Mouse (Mus musculus) hindbrain, embryonic 12.5 days (tissue): ENCODE results near the gene Adgrd1. TPM values are rescaled to one million over a fixed set of nuclear protein-coding genes. Genes with fewer than 3 reads are reported as not detected.

Source experiments
- ATAC-seq: fragments of 200-750 bp; cut with Nextera tagmentation; 2 replicates; pipeline ENCODE4 v1.8.0; 2017; ENCODE audit warnings: moderate TSS enrichment; ENCODE audit not compliant: low FRiP score
- H3K27ac ChIP-seq: fragments of 300-500 bp; sonication (generic); 2 replicates; pipeline ENCODE4 v1.5.1; 2016; ENCODE audit warnings: mild to moderate bottlenecking
- H3K27me3 ChIP-seq: fragments of 300-500 bp; sonication (generic); 2 replicates; pipeline ENCODE4 v1.6.1; 2016; ENCODE audit warnings: mild to moderate bottlenecking
- H3K36me3 ChIP-seq: fragments of 300-500 bp; sonication (generic); 2 replicates; pipeline ENCODE4 v1.6.1; 2016; ENCODE audit warnings: mild to moderate bottlenecking
- H3K4me1 ChIP-seq: fragments of 300-500 bp; sonication (generic); 2 replicates; pipeline ENCODE4 v1.6.1; 2016
- H3K4me2 ChIP-seq: fragments of 300-500 bp; sonication (generic); replicated peaks from 2 replicates; pipeline ENCODE4 v1.6.1; 2016; ENCODE audit warnings: mild to moderate bottlenecking
- H3K4me3 ChIP-seq: fragments of 300-500 bp; sonication (generic); 2 replicates; pipeline ENCODE4 v1.5.1; 2016; ENCODE audit warnings: mild to moderate bottlenecking
- H3K9ac ChIP-seq: fragments of 300-500 bp; sonication (generic); 2 replicates; pipeline ENCODE4 v1.6.1; 2016; ENCODE audit warnings: mild to moderate bottlenecking, moderate library complexity
- H3K9me3 ChIP-seq: fragments of 300-500 bp; sonication (generic); replicated peaks from 2 replicates; pipeline ENCODE4 v1.6.1; 2016; ENCODE audit warnings: mild to moderate bottlenecking
- WGBS: fragments of 180-500 bp; shearing (Covaris S2); methylation state at CpG from one replicate; pipeline ENCODE4 v1.1.7; 2016; 5-methylcytosine and 5-hydroxymethylcytosine counted together
- polyA plus RNA-seq: library from polyadenylated mRNA; unstranded; fragments of >200 nt; fragmentation: Nextera tagmentation; extraction: Ambion mirVana; gene quantifications from 2 replicates; pipeline ENCODE4 v1.2.1, GENCODE M21; 2016

Gene Adgrd1
- polyA plus RNA-seq, 1 experiment from 2014 or later: 0.09 TPM

DNA sequence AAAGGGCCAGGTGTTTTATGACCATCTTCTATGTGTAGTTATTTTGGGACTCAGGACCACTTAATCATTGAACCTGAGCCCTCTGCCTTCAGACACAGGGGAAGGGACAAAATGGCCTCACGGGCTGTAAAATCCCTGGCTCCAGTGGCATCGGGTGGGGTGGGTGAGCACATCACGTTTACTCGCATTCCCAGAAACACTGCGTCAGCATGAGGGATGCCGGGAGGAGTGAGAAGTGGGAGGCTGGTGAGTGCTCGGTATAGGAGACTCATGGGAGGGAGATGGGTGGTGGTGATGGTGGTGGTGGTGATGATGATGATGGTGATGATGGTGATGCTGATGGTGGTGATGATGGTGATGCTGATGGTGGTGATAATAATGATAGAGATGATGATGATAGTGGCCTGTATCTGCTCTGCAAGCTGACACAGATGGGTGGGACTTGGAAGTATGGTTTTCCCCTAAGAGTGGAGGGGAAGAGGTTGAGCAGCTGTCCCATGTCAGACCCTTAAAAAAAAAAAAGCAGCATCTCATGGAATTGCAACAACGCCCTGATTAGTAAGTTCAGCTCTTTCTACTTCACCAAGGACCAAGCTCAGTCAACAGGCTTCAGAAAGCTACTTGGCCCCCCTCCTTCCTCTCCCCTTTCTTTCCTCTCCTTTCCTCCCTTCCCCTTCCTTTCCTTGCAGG is 29.9 kb upstream of the Adgrd1 start:
- Histone ChIP-seq H3K4me2 (no peak overlapping the region), H3K9ac (no peak overlapping the region), H3K4me3 (no peak overlapping the region), H3K4me1 (peaks cover 11% of the 10 kb centered on the region), H3K9me3 (no peaks in the 10 kb centered on the region), H3K27ac (no peak overlapping the region), H3K36me3 (no peaks in the 10 kb centered on the region), H3K27me3 (peaks cover 5% of the 10 kb centered on the region; the same call in 1 of the 2 replicates)
- ATAC-seq: no peak
- WGBS: 89% methylated on average over 8 of the region's 8 CpGs

DNA sequence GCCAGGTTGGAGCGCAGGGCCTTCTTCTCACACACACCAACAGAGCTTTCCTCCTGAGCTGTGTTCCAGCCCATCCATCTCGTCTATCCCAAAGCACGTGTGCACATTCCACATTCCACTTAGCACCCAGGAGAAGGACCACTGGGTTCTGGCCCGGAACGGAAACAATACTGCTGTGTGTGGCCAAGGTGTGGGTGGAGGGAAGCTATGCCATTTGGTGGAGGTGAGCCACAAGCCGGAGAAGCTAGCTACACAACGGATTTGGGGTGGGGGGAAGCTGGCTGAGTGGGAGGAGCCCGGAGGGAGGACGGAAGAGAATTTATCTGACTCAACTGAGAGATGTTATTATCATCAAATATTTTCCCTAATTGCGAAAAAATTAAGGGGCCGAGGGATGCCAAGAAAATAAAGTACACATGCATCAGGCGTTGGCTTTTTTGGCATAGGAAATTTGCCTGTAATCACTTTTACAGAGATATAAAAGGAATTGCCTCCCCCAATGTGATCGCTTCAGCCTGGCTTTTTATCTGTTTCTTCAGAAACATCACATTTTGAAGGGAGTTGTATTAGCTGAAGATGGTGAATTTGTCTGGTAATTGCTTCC is 29.2 kb upstream of the Adgrd1 start:
- Histone ChIP-seq H3K4me3 (no peak overlapping the region), H3K4me2 (no peak overlapping the region), H3K9ac (no peak overlapping the region), H3K4me1 (peaks cover 13% of the 10 kb centered on the region), H3K36me3 (no peaks in the 10 kb centered on the region), H3K27ac (no peak overlapping the region), H3K9me3 (no peaks in the 10 kb centered on the region), H3K27me3 (peaks cover 5% of the 10 kb centered on the region; the same call in 1 of the 2 replicates)
- WGBS: 83% methylated on average over 13 of the region's 13 CpGs
- ATAC-seq: no peak

DNA sequence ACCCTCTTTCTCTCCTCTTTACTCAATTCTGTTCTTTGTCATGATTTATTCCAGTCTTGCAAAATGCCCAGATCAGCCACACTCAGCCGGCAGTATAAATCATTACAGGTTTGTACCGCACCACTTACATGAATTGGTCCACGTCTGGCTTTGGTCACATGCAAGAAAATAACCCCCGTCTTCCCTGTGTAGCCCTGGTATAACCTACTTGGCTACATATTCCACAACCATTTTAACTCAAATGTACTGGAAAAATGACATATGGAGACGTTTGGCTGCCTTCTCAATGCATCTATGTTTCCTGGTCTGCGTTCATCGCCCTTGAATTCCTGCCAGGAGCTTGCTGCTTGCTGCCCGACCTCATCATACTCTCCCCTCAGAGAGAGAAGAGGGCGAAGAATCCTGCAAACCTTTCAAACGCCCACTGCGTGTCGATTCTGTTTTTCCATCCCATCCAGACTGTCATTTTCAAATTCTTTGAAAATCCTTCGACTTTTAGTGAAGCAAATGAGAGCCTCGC is 24.7 kb upstream of the Adgrd1 start:
- ATAC-seq: no peak
- Histone ChIP-seq H3K36me3 (no peaks in the 10 kb centered on the region), H3K4me2 (no peak overlapping the region), H3K27me3 (no peaks in the 10 kb centered on the region), H3K9ac (no peak overlapping the region), H3K4me1 (peaks cover 8% of the 10 kb centered on the region; the same call in 1 of the 2 replicates), H3K27ac (no peak overlapping the region), H3K4me3 (no peak overlapping the region), H3K9me3 (no peaks in the 10 kb centered on the region)
- WGBS: 73% methylated on average over 14 of the region's 14 CpGs

DNA sequence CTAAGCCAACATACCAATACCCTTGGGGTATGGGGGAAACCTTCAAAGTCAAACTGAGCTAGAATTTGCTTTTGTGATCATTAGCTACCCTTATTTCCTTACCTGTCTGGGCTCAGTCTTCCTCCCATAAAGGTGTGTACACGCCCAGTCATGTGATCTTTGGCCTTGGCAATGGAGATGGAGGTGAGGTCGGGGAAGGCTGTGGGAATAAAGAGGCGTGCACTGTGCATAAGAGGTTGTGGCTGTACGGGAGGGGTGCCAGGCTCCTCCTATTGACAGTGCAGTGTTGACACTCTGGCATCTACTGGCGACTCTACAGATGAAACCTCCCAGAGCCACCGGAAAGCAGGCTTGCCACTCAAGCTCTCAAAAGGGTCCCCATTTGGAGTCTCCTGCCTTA is 23.1 kb upstream of the Adgrd1 start:
- no peak overlapping the region for H3K9ac ChIP-seq
- no peaks in the 10 kb centered on the region for H3K9me3 ChIP-seq
- no peak overlapping the region for H3K27ac ChIP-seq
- H3K36me3 ChIP-seq: no peaks in the 10 kb centered on the region
- peaks cover 8% of the 10 kb centered on the region; the same call in 1 of the 2 replicates for H3K4me1 ChIP-seq
- H3K27me3 ChIP-seq: no peaks in the 10 kb centered on the region
- H3K4me3 ChIP-seq: no peak overlapping the region
- WGBS: 80% methylated on average over 6 of the region's 6 CpGs
- no peak overlapping the region for H3K4me2 ChIP-seq
- no peak for ATAC-seq

DNA sequence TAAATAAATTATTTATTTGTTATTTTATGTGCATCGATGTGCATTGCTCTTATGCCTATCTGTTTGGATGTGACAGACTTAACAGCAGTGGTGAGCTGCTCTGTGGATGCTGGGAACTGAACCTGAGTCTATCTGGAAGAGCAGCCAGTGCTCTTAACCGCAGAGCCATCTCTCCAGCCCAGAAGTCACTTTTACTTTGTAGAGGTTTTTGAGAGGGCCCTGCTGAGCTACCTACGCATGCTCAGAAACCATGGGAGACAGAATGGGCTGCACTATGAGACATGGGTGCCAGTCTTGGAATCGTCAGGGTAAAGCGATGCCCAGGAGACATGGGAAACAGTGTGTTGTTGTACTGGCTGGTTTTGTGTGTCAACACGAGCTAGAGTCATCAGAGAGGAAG is 20.5 kb upstream of the Adgrd1 start:
- Histone ChIP-seq H3K27me3 (no peaks in the 10 kb centered on the region), H3K4me3 (no peak overlapping the region), H3K36me3 (no peaks in the 10 kb centered on the region), H3K9ac (no peak overlapping the region), H3K4me2 (no peak overlapping the region), H3K27ac (no peak overlapping the region), H3K9me3 (no peaks in the 10 kb centered on the region), H3K4me1 (0 out of 2 replicates have a peak, but pooled peaks cover 3% of the 10 kb centered on the region)
- 88% methylated on average over 6 of the region's 6 CpGs for WGBS
- no peak for ATAC-seq

DNA sequence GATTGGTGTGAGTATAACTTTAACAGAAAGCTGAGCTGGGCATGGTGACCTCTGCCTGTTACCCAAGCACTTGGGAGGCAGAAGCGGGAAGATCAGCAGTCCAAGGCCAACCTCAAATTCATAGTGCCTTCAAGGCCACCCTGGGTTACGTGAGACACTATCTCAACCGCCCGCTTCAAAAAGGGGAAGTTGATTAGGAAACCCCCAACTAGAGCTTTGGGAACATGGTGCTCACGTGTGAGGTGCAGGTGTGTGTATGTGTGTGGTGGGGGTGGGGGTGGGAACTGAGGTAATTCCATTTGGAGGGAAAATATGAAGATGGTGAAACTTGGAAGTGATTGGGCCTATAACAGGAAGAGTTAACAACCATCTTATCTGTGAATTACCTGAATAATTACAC is 19.3 kb upstream of the Adgrd1 start:
- no peaks in the 10 kb centered on the region for H3K9me3 ChIP-seq
- no peak overlapping the region for H3K27ac ChIP-seq
- no peak overlapping the region for H3K9ac ChIP-seq
- H3K4me2 ChIP-seq: no peak overlapping the region
- no peak for ATAC-seq
- no peaks in the 10 kb centered on the region for H3K36me3 ChIP-seq
- WGBS: 91% methylated on average over 5 of the region's 5 CpGs
- H3K4me3 ChIP-seq: no peak overlapping the region
- H3K4me1 ChIP-seq: 0 out of 2 replicates have a peak, but pooled peaks cover 2% of the 10 kb centered on the region
- H3K27me3 ChIP-seq: no peaks in the 10 kb centered on the region

DNA sequence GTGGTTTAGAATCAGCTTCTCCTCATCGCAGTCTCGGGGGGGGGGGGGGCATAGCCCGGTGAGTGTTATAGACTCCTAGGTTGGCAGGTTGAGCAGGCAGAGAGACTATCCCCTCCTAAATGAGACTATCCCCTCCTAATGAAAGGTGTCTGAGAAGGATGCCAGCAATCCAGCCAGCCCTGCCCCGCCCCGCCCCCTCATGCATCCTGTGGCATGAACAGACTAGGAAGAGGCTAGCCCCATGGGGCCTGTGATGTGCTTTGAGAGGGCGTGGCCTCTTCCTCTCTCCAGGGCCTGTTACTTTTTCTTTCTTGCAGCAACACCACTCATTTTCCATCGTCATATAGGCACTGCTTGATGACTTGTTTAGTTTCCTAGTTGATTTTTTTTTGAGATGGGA is 15.0 kb upstream of the Adgrd1 start:
- H3K36me3 ChIP-seq: no peaks in the 10 kb centered on the region
- no peak overlapping the region for H3K9ac ChIP-seq
- no peaks in the 10 kb centered on the region for H3K9me3 ChIP-seq
- no peak for ATAC-seq
- H3K27ac ChIP-seq: no peak overlapping the region
- H3K4me1 ChIP-seq: no peaks in the 10 kb centered on the region
- H3K4me2 ChIP-seq: no peak overlapping the region
- H3K27me3 ChIP-seq: no peaks in the 10 kb centered on the region
- H3K4me3 ChIP-seq: no peak overlapping the region
- 83% methylated on average over 7 of the region's 7 CpGs for WGBS

DNA sequence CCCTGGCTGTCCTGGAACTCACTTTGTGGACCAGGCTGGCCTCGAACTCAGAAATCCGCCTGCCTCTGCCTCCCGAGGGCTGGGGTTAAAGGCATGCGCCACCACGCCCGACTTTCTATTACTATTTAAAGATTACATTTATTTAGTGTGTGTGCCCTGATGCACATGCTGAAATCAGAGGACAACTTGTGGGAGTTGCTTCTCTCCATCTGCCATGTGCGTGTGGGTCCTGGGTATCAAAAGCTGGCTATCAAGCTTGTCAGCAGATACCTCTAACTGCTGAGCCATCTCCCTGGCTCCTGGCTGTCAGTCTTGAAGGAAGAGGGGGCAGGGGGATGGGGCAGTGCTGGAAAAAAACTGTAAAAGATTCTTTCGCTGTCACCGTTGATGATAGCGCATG is 11.4 kb upstream of the Adgrd1 start:
- no peaks in the 10 kb centered on the region for H3K4me1 ChIP-seq
- H3K27ac ChIP-seq: no peak overlapping the region
- no peaks in the 10 kb centered on the region for H3K9me3 ChIP-seq
- ATAC-seq: no peak
- H3K4me3 ChIP-seq: no peak overlapping the region
- no peaks in the 10 kb centered on the region for H3K36me3 ChIP-seq
- WGBS: 92% methylated on average over 10 of the region's 10 CpGs
- no peak overlapping the region for H3K9ac ChIP-seq
- no peaks in the 10 kb centered on the region for H3K27me3 ChIP-seq
- no peak overlapping the region for H3K4me2 ChIP-seq

DNA sequence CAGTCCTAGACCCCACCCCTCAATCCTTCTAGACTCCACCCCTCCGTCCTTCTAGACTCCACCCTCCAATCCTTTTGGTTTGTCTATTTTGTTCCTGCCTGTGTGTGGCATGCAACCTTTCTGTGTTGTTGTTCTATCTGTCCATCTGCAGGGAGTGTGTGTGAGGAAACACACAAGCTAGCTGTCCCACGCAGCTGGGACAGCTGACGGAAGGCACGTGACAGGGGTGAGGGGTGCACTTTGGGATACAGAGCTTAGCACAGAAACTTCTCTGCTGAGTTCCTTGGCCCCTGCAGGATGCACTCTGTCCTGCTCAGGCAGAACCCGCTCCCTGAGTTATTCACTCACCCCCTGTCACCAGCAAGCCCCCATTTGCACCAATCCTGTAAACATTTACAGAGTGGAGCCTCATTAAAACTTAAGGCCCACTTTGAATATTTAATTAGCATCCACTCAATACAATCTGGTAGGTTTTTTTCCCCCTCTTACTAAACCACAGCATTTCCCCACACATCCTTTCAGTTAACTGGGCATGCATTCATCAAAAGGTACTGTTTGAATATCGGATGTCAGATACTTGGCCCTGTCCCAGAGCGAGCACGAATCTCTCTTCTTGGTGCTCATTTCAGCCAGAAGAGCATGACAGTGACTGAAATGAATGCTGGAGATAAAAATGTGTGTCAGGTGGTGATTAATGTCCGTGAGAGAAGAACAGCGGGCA is 4.0 kb upstream of the Adgrd1 start:
- no peak overlapping the region for H3K9ac ChIP-seq
- H3K27me3 ChIP-seq: no peaks in the 10 kb centered on the region
- no peaks in the 10 kb centered on the region for H3K9me3 ChIP-seq
- H3K27ac ChIP-seq: no peak overlapping the region
- no peak overlapping the region for H3K4me2 ChIP-seq
- 65% methylated on average over 10 of the region's 10 CpGs for WGBS
- no peak overlapping the region for H3K4me3 ChIP-seq
- H3K4me1 ChIP-seq: 0 out of 2 replicates have a peak, but pooled peaks cover 3% of the 10 kb centered on the region
- no peaks in the 10 kb centered on the region for H3K36me3 ChIP-seq
- no peak for ATAC-seq

DNA sequence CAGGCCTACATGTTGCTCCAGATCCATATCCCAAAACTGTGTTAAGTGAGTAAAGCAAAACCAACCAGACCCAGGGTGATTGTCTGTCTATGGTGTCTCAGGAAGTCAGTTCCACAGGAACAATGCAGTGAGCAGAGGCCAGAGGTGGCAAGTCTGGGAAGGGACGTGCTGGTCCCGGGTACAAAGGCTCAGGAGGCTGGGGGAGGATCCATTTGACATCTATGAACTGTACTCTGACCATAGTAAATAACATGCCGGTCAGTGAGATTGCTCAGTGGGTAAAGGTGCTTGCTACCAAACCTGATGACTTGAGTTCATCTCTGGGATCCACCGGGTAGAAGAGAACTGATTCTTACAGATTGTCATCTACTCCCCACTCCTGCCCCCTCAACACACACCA is 3.4 kb upstream of the Adgrd1 start:
- 71% methylated on average over 4 of the region's 4 CpGs for whole genome bisulfite sequencing
- 0 out of 2 replicates have a peak, but pooled peaks cover 3% of the 10 kb centered on the region for H3K4me1 ChIP-seq
- H3K27ac ChIP-seq: no peak overlapping the region
- H3K9ac ChIP-seq: no peak overlapping the region
- H3K9me3 ChIP-seq: no peaks in the 10 kb centered on the region
- no peak overlapping the region for H3K4me2 ChIP-seq
- no peaks in the 10 kb centered on the region for H3K27me3 ChIP-seq
- ATAC-seq: no peak
- no peak overlapping the region for H3K4me3 ChIP-seq
- no peaks in the 10 kb centered on the region for H3K36me3 ChIP-seq

DNA sequence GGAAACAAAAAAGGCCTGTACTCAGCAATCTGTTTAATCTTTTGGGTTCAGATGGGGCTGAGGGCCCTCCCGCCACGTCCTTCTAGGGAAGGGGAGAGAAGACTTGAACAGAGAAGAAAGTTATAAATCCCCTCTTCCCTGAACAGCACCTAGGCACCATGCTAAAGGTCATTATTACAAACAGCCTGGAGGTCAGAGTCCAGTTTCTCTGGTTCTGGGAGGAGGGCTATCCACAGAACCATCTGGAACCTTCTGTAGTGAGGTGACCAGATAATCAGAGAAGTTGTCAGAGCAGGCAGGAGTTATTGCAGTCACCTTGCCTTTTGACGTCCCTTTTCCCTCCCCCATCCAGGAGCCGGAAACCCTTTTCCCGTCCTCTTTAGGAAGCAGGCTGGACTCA is 2.3 kb upstream of the Adgrd1 start:
- H3K4me1 ChIP-seq: 0 out of 2 replicates have a peak, but pooled peaks cover 3% of the 10 kb centered on the region
- no peak overlapping the region for H3K27ac ChIP-seq
- no peaks in the 10 kb centered on the region for H3K36me3 ChIP-seq
- H3K4me2 ChIP-seq: no peak overlapping the region
- 69% methylated on average over 5 of the region's 5 CpGs for WGBS
- no peaks in the 10 kb centered on the region for H3K27me3 ChIP-seq
- no peak overlapping the region for H3K9ac ChIP-seq
- ATAC-seq: no peak
- no peaks in the 10 kb centered on the region for H3K9me3 ChIP-seq
- H3K4me3 ChIP-seq: no peak overlapping the region

DNA sequence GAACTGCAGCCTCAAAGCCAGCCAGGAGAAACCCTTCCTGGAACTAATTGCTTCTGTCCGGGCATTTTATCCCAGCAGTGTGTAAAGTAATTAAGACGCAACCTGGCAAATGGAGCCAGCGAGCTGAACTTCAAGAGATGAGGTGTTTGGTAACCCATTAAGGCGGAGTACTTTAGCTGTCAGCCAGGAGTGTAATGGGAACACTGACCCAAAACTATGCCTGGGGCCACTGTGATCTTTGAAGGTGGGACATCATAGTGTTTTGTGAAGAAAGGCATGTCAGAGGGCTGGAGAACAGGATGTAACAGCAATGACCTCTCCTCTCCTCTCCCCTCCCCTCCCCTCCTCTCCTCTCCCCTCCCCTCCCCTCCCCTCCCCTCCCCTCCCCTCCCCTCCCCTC is 7.5 kb downstream of the Adgrd1 start:
- ATAC-seq: no peak
- Histone ChIP-seq H3K9me3 (no peaks in the 10 kb centered on the region), H3K9ac (no peak overlapping the region), H3K36me3 (no peaks in the 10 kb centered on the region), H3K4me3 (no peak overlapping the region), H3K4me2 (no peak overlapping the region), H3K27ac (no peak overlapping the region), H3K27me3 (no peaks in the 10 kb centered on the region), H3K4me1 (no peaks in the 10 kb centered on the region)
- 49% methylated on average over 4 of the region's 4 CpGs for WGBS
